Mouse (Mus musculus) ES-E14 (cell line): ENCODE measurements around the gene Men1. TPM values are rescaled to one million over a fixed set of nuclear protein-coding genes. Genes with fewer than 3 reads are reported as not detected.

Experiments used
- DNase-seq: peaks from one replicate; pipeline ENCODE4 v3.0.0-alpha.2; 2013; ENCODE audit warnings: low read depth, low spot score
- H3K27ac ChIP-seq: 2 replicates; pipeline ENCODE4 v1.5.1; 2012; ENCODE audit warnings: low read depth, mild to moderate bottlenecking, low read length, moderate library complexity, mixed read lengths; ENCODE audit not compliant: poor library complexity, insufficient read depth, severe bottlenecking
- H3K36me3 ChIP-seq: 2 replicates; pipeline ENCODE4 v1.6.1; 2012; ENCODE audit warnings: mild to moderate bottlenecking, low read length, moderate library complexity, mixed read lengths; ENCODE audit not compliant: control insufficient read depth, poor library complexity, insufficient read depth, severe bottlenecking
- H3K4me1 ChIP-seq, 2 experiments: fragments of 150-350 bp in 1 of 2; sonication (generic) in 1 of 2; 2 replicates each; pipeline ENCODE4 v1.6.1; 2012; ENCODE audit warnings: low read length in 2 of 2, mild to moderate bottlenecking in 1 of 2, mixed read lengths in 1 of 2; ENCODE audit not compliant: control insufficient read depth in 2 of 2, insufficient read depth in 2 of 2, poor library complexity in 1 of 2
- H3K4me3 ChIP-seq, 2 experiments: fragments of 150-350 bp in 1 of 2; sonication (generic) in 1 of 2; 2 replicates each; pipeline ENCODE4 v1.5.1; 2012; ENCODE audit warnings: low read length in 2 of 2, low read depth in 1 of 2, mild to moderate bottlenecking in 1 of 2, mixed read lengths in 1 of 2; ENCODE audit not compliant: insufficient read depth in 1 of 2, poor library complexity in 1 of 2, severe bottlenecking in 1 of 2
- H3K9ac ChIP-seq: 2 replicates; pipeline ENCODE4 v1.6.1; 2012; ENCODE audit warnings: low read depth, mild to moderate bottlenecking, low read length, mixed read lengths; ENCODE audit not compliant: poor library complexity, insufficient read depth, severe bottlenecking
- H3K9me3 ChIP-seq: fragments of 150-350 bp; sonication (generic); 2 replicates; pipeline ENCODE4 v1.6.1; 2012; ENCODE audit warnings: low read depth, mild to moderate bottlenecking, low read length; ENCODE audit not compliant: control insufficient read depth, insufficient read depth
- CHD2 ChIP-seq: IDR thresholded peaks from 2 replicates; pipeline ENCODE4 v1.6.1; 2014; ENCODE audit warnings: mild to moderate bottlenecking, low read depth, low read length, inconsistent platforms
- HCFC1 ChIP-seq: IDR thresholded peaks from 2 replicates; pipeline ENCODE4 v1.6.1; 2012; ENCODE audit warnings: low read length, inconsistent platforms, borderline replicate concordance; ENCODE audit not compliant: insufficient read depth
- MAFK ChIP-seq: IDR thresholded peaks from 2 replicates; pipeline ENCODE4 v1.6.1; 2014; ENCODE audit warnings: mild to moderate bottlenecking, low read depth, low read length, inconsistent platforms; ENCODE audit not compliant: insufficient read depth
- ZC3H11A ChIP-seq: IDR thresholded peaks from 2 replicates; pipeline ENCODE4 v1.6.1; 2012; ENCODE audit warnings: low read depth, mild to moderate bottlenecking, inconsistent platforms, low read length, borderline replicate concordance
- ZNF384 ChIP-seq: IDR thresholded peaks from 2 replicates; pipeline ENCODE4 v1.6.1; 2012; ENCODE audit warnings: low read depth, low read length, inconsistent platforms
- in situ Hi-C, 2 experiments: fragments of 600-800 bp; cut with MboI; formaldehyde crosslinking; loops; one replicate each; pipeline ENCODE4 v1.15.1; 2025; ENCODE audit warnings: low sequenced_read_pairs in 2 of 2, inconsistent platforms in 1 of 2; ENCODE audit not compliant: unreplicated experiment in 2 of 2
- total RNA-seq: library from RNA; depleted of rRNA; stranded (reverse); fragments of 300-350 nt; gene quantifications from 2 replicates; pipeline ENCODE4 v1.2.3, GENCODE M21; 2012

Gene Men1
- total RNA-seq, 1 experiment = 60.4 TPM

GRCm38 (mm10) chr19:6376643-6377042 is 41.9 kb downstream of the Men1 start:
- H3K27ac ChIP-seq = no peak overlapping the region
- in situ Hi-C loops = no loop called here
- peaks cover 59% of the 10 kb centered on the region for H3K36me3 ChIP-seq
- TF ChIP-seq ZC3H11A (no peak), ZNF384 (no peak), MAFK (no peak), HCFC1 (no peak), CHD2 (no peak)
- no peaks in the 10 kb centered on the region for H3K9me3 ChIP-seq
- H3K4me3 ChIP-seq = no peak overlapping the region
- no peak for DNase-seq
- peaks cover 0 to 18% of the 10 kb centered on the region in 2 experiments; a peak in 2 of 4 replicates for H3K4me1 ChIP-seq
- no peak overlapping the region for H3K9ac ChIP-seq

- Histone ChIP-seq H3K9ac (no peak overlapping the region), H3K27ac (no peak overlapping the region), H3K9me3 (no peaks in the 10 kb centered on the region), H3K36me3 (peaks cover 51% of the 10 kb centered on the region), H3K4me1 (peaks cover 0 to 18% of the 10 kb centered on the region in 2 experiments; a peak in 2 of 4 replicates), H3K4me3 (no peak overlapping the region)
- no peak for DNase-seq
- no peak for TF ChIP-seq ZNF384
- in situ Hi-C loops = no loop called here
Measured at GRCm38 (mm10) chr19:6377327-6378040, 42.7 kb downstream of the Men1 start.

GRCm38 (mm10) chr19:6380411-6381166 is 45.8 kb downstream of the Men1 start:
- Histone ChIP-seq H3K36me3 (peaks cover 24% of the 10 kb centered on the region), H3K4me1 (peaks cover 0 to 23% of the 10 kb centered on the region in 2 experiments; a peak in 3 of 4 replicates)
- in situ Hi-C loops = no loop called here

GRCm38 (mm10) chr19:6381238-6381637 is 46.5 kb downstream of the Men1 start:
- Histone ChIP-seq H3K9me3 (no peaks in the 10 kb centered on the region), H3K4me3 (no peak overlapping the region), H3K27ac (no peak overlapping the region), H3K36me3 (peaks cover 18% of the 10 kb centered on the region), H3K9ac (no peak overlapping the region), H3K4me1 (peaks cover 0 to 22% of the 10 kb centered on the region in 2 experiments; a peak in 3 of 4 replicates)
- no peak for TF ChIP-seq HCFC1
- no peak for TF ChIP-seq CHD2
- no peak for TF ChIP-seq ZNF384
- no peak for TF ChIP-seq MAFK
- TF ChIP-seq ZC3H11A = no peak
- in situ Hi-C loops = no loop called here
- no peak for DNase-seq

More at GRCm38 (mm10) chr19:6380411-6381166, 45.8 kb downstream of the Men1 start:
- Histone ChIP-seq H3K4me3 (no peak overlapping the region), H3K9me3 (no peaks in the 10 kb centered on the region), H3K9ac (no peak overlapping the region), H3K27ac (no peak overlapping the region)
- no peak for DNase-seq
- TF ChIP-seq ZNF384 (0 out of 2 replicates have a peak, but pooled peaks have one; percentile 25), HCFC1 (no peak)
